Mouse (Mus musculus): ENCODE data around the gene Epx. TPM values are rescaled to one million over a fixed set of nuclear protein-coding genes. Genes with fewer than 3 reads are reported as not detected.

Epx gene
- 26.0 and 28.7 TPM in 2 replicates for polyA plus RNA-seq (2012)

GRCm38 (mm10) chr11:87875436-87875835 lies at the start of gene Epx:
Gene Epx (minus strand): TSS chr11:87875536.

DNA sequence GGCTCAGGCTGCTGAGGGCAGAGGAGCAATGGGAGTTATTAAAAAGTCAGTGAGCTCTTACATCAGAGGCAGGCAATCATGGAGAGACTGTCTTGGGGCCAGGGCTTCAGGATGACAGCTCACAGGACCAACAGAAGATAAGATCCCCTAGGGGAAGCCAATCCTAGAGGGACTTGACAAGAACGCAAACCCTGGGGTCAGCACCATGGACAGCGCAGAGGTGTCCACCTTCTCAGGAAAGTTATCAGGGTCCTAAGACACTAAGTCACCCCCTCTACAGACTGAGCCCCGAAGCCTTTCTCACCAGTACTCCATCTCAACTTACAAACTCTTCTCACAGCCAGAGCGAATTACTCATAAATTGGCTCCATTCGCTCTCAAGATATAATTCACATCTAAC lies 45.6 kb upstream of the Epx start, which contains the start of gene Olfr464:
Gene Olfr464 (minus strand): TSS at position 2 of the 400 bp plus-strand sequence.

GRCm38 (mm10) chr11:87897287-87897686 lies 22.0 kb upstream of the Epx start, which contains the start of gene Olfr463:
Gene Olfr463 (minus strand): TSS chr11:87897387.

DNA sequence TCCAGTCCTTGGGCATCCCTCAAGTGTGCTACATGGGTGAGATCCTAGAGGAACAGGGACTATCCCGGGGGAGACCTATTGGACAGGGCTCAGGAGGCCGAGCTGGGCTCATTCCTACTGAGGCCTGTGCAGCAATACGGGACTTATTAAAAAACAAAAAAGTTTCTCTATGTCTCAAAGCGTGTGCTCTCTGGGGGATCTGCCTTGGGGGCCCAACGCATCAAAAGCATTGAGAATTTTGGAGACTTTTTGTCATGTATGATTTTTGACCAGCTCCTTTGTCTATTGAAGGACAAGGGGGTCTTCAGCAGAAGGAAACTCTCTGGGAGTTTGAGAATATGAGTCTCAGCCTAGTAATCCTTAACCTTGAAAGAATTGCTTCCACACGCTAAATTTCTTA lies 16.8 kb upstream of the Epx start, which contains the start of gene Olfr462:
Gene Olfr462 (minus strand): TSS at position 101 of the 400 bp plus-strand sequence.

DNA sequence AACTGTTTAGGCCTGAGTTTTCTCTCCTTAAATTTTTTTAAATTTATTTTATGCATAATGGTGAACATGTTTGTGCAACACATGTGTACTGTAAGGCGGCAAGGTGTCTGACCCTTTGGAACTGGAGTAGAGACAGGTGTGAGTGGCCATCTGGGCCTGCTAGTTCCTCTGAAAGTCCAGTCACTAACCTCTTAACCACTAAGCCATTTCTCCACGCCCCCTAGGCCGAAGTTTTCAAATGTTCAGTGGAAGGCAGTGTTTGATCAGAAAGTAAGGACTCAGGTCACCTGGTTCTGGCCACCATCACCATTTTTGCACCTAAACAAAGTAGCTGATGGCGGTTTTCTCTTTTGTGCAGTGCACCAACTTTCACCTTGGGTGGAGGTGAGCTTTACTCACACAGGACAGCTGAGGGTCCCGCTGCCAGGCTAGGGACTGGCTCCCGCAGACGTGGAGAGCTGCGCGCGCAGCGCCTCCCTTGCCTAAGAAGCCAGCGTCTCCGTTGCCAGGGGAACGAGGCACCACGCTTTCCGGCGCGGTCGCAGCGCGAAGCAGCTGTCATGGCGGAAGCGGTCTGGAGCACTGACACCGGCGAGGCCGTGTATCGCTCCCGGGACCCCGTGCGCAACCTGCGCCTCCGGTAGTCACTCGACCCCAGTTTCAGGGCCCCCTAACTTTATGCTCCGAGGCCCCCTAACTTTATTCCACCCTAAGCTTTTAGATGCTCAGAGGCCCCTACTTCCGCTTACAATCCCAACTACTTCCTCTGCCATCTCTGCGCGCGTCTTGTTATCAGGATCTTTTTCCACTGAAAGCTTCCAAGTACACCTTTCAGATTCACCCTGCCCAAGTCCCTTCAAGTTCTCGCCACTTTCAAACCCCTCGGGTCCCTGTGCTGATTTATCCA lies 22.4 kb downstream of the Epx start, which contains the start of gene Mks1:
Gene Mks1 (plus strand): TSS at position 526 of the 907 bp plus-strand sequence.

GRCm38 (mm10) chr11:87828239-87828900 lies 47.0 kb downstream of the Epx start, which contains the start of gene Lpo:
Gene Lpo (minus strand): TSS chr11:87828289.

Other genes starting within 250 kb of the Epx start
- gene Rnf43, start 212.8 kb downstream of the Epx start, polyA plus RNA-seq (2012) = 1.6 and 3.4 TPM in 2 replicates
- gene Supt4a, start 138.0 kb downstream of the Epx start, polyA plus RNA-seq (2012) = 9.4 and 14.6 TPM in 2 replicates
- gene Tspoap1, start 115.0 kb downstream of the Epx start, polyA plus RNA-seq (2012) = 73.7 and 77.6 TPM in 2 replicates
- gene Mpo, start 82.0 kb downstream of the Epx start, polyA plus RNA-seq (2012) = 6,503 and 9,975 TPM in 2 replicates
- gene Lpo, start 47.2 kb downstream of the Epx start, polyA plus RNA-seq (2012) = not detected in 2 replicates
- gene Mks1, start 22.3 kb downstream of the Epx start, polyA plus RNA-seq (2012) = 7.8 and 10.5 TPM in 2 replicates
- 0.09 TPM in 1 of 2 replicates, not detected in the other for gene Olfr462, start 16.7 kb upstream of the Epx start, polyA plus RNA-seq (2012)
- 0.09 TPM in 1 of 2 replicates, not detected in the other for gene Olfr463, start 21.9 kb upstream of the Epx start, polyA plus RNA-seq (2012)
- gene Olfr464, start 45.4 kb upstream of the Epx start, polyA plus RNA-seq (2012) = not detected in 2 replicates
- gene Dynll2, start 112.0 kb upstream of the Epx start, polyA plus RNA-seq (2012) = 44.7 and 68.1 TPM in 2 replicates
- 172 and 203 TPM in 2 replicates for gene Srsf1, start 171.8 kb upstream of the Epx start, polyA plus RNA-seq (2012)
- 15.2 and 21.2 TPM in 2 replicates for gene Vezf1, start 192.7 kb upstream of the Epx start, polyA plus RNA-seq (2012)
- gene Cuedc1, start 222.5 kb upstream of the Epx start, polyA plus RNA-seq (2012) = 10.7 and 17.8 TPM in 2 replicates